Mouse (Mus musculus): ENCODE results near the gene Psmg1. TPM values are rescaled to one million over a fixed set of nuclear protein-coding genes. Genes with fewer than 3 reads are reported as not detected.

Gene Psmg1
- polyA plus RNA-seq (2012; ENCODE audit: low replicate concordance): 33.8 and 50.0 TPM in 2 replicates

GRCm38 (mm10) chr16:95990462-95991121 is at the start of gene Psmg1:
Gene Psmg1, minus strand, starts transcription at chr16:95990960.

Other genes starting within 250 kb of the Psmg1 start
- gene Brwd1, start 91.6 kb upstream of the Psmg1 start, polyA plus RNA-seq (2012; ENCODE audit: low replicate concordance): 8.0 and 9.9 TPM in 2 replicates
- 63.0 and 91.5 TPM in 2 replicates for gene Hmgn1, start 136.8 kb upstream of the Psmg1 start, polyA plus RNA-seq (2012; ENCODE audit: low replicate concordance)
- gene Wrb, start 154.4 kb upstream of the Psmg1 start, polyA plus RNA-seq (2012; ENCODE audit: low replicate concordance): 2.7 and 3.1 TPM in 2 replicates
- gene Lca5l, start 201.3 kb upstream of the Psmg1 start, polyA plus RNA-seq (2012; ENCODE audit: low replicate concordance): 0.06 TPM in 1 of 2 replicates, not detected in the other
- gene Sh3bgr, start 209.5 kb upstream of the Psmg1 start, polyA plus RNA-seq (2012; ENCODE audit: low replicate concordance): 0.16 TPM in 1 of 2 replicates, not detected in the other
- gene B3galt5, start 244.8 kb upstream of the Psmg1 start, polyA plus RNA-seq (2012; ENCODE audit: low replicate concordance): not detected in 2 replicates

Measured in leukemia stem cell, adult 10-12 weeks (primary cell).